Mouse (Mus musculus) thymus, adult 2 months (tissue): ENCODE results near the gene Gsn.

Source experiments
- CTCF ChIP-seq: fragments of 200-500 bp; IDR thresholded peaks from 2 replicates; pipeline ENCODE4 v1.5.1; 2012; ENCODE audit warnings: mild to moderate bottlenecking, control low read depth, low read length, moderate library complexity, borderline replicate concordance; ENCODE audit not compliant: control insufficient read depth, poor library complexity, insufficient read depth; ENCODE audit errors: extremely low read depth
- POLR2A ChIP-seq: fragments of 200-500 bp; IDR thresholded peaks from 2 replicates; pipeline ENCODE4 v1.6.1; 2012; ENCODE audit warnings: mild to moderate bottlenecking, low read length, control low read depth, moderate library complexity; ENCODE audit not compliant: control insufficient read depth, poor library complexity, insufficient read depth; ENCODE audit errors: extremely low read depth

- TF ChIP-seq CTCF: no peak
- TF ChIP-seq POLR2A: no peak
Observed at GRCm38 (mm10) chr2:35326931-35327330, 70.8 kb downstream of the Gsn start.
